Mouse (Mus musculus) testis, postnatal 10 days (tissue): ENCODE data around the gene 4933402J07Rik.

ENCODE experiments used
- DNase-seq: peaks from one replicate; pipeline ENCODE4 v3.0.0; 2021; ENCODE audit warnings: low spot score

The 4933402J07Rik gene

DNA sequence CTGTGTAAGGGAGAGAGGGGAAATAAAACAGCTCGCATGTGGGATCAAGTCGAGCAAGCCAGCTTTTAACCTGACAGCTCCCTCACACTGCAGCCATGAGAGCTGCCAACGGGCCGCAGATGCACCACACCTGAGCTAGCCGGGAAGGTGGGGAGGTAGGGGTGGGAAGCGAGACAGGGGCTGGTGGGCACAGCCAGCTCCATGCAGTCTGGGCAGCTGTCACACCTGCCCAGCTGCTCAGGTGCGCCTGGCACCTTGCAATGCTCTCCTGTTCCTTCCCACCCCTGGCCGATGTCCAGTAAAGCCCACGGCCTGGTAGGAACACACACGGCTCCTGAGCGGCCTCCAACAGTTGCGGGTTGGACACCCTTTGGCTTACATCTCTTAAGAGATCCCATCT is 57.5 kb downstream of the 4933402J07Rik start:
- no peak for DNase-seq

DNA sequence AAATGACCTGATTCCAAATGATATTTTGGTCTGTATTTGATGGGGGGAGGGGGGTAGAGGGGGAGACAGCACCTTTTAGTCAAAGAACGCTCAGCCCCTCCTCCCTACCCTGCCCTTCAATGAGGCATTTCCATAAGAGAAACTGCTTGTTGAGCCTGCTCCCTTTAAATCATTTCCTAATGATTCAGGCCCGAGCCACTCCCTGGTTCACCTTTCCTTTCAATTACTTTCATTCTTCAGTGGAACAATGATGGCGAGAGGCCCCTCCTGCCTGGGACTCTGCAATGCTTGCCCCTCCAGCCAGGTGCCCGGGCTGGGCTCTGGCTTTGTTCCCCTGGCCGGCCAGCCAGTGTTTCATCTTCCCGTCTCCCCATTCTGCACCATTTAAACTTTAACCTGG is 66.0 kb downstream of the 4933402J07Rik start:
- DNase-seq = no peak

DNA sequence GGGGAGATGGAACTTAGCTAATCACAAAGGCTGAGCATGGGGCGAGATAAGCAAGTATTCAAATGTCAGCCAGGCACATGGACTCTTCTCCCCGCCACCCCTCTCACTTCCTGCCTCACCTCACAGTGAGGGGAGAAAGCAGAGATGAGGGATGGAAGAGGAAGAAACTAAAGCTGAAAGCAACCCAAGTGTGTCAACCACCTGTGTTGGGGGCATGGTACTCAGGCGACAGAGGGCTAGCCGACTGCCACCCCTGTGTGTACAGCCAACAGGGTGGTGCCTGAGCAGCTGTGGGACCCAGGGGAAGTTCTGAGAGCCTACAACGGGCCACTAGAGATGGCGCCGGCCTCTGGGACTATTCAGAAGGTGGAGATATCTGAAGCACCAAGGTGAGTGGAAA is 68.1 kb downstream of the 4933402J07Rik start:
- DNase-seq = no peak

DNA sequence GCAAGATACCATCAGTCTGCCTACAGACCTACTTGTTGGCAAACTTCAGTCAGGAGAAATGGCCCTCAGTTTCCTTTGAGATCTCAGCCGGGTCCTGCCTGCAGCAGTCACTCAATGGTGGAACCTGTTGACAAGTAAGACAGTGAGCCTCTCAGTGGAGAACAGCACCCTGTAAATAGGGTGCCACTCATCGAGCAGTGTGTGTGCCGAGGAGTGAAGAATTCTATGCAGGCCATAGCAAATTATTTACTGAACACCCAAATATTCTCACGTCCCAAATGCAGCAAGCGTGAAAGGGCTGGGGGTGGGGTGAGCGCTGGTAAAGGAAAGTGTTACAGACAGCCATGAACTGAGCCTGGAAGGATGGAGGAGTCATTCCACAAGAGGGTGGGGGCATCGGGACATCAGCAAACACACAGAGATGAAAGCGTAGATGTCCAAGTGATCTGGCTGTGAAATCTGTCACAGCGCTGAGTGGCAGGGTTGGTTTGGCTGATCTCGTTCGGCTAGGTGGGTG is 72.6 kb downstream of the 4933402J07Rik start:
- no peak for DNase-seq
